Mouse (Mus musculus) left cerebral cortex, postnatal 14 days (tissue): ENCODE data around the gene Prss32. TPM values are rescaled to one million over a fixed set of nuclear protein-coding genes. Genes with fewer than 3 reads are reported as not detected.

Source experiments
- microRNA-seq, 2 experiments: library from miRNA; unstranded; fragments of <30 nt; microRNA quantifications; one replicate each; pipeline ENCODE4 v1.2.0; 2022
- total RNA-seq, 2 experiments: library from RNA; stranded (reverse); gene quantifications; 2 replicates each; pipeline ENCODE4 v1.2.3; 2021

The Prss32 gene
- total RNA-seq, 2 experiments from 2014 or later, result 1.1 TPM; not detected in 1

Small RNA genes lying within 50 kb of the gene (microRNA-seq; reads per million reads assigned to microRNA genes)
- gene Mir5125, result 2.4 to 2.7 reads per million in 2 experiments

Other genes with a start within 250 kb of the Prss32 start
- gene Zfp13, start 244.4 kb upstream of the Prss32 start, total RNA-seq, result 10 to 100 TPM; 28.3 to 29.0 TPM
- gene Zscan10, start 243.0 kb upstream of the Prss32 start, total RNA-seq, result not detected
- gene Mmp25, start 198.6 kb upstream of the Prss32 start, total RNA-seq, result 1 to 10 TPM; 1.1 to 1.2 TPM
- not detected for gene Bicdl2, start 183.3 kb upstream of the Prss32 start, total RNA-seq
- gene Hcfc1r1, start 170.3 kb upstream of the Prss32 start, total RNA-seq, result 100 to 1,000 TPM; 137 to 143 TPM
- gene Thoc6, start 170.0 kb upstream of the Prss32 start, total RNA-seq, result 1 to 10 TPM; 8.2 to 8.9 TPM
- gene Tnfrsf12a, start 166.4 kb upstream of the Prss32 start, total RNA-seq, result 1 to 10 TPM; 6.3 to 9.6 TPM
- not detected for gene Cldn6, start 164.6 kb upstream of the Prss32 start, total RNA-seq
- gene Cldn9, start 159.8 kb upstream of the Prss32 start, total RNA-seq, result under 1 TPM in 1 of 2 experiments, not detected in 1; 0.23 TPM
- under 1 TPM in 1 of 2 experiments, not detected in 1; 0.37 TPM for gene 1520401A03Rik, start 121.1 kb upstream of the Prss32 start, total RNA-seq
- 1 to 10 TPM; 3.3 to 5.7 TPM for gene Pkmyt1, start 117.5 kb upstream of the Prss32 start, total RNA-seq
- gene Paqr4, start 103.0 kb upstream of the Prss32 start, total RNA-seq, result 10 to 100 TPM; 54.2 to 56.8 TPM
- under 1 TPM; 0.40 to 0.48 TPM for gene Kremen2, start 98.0 kb upstream of the Prss32 start, total RNA-seq
- gene Flywch1, start 72.3 kb upstream of the Prss32 start, total RNA-seq, result 100 to 1,000 TPM; 173 to 185 TPM
- 10 to 100 TPM; 25.7 to 30.1 TPM for gene Flywch2, start 57.8 kb upstream of the Prss32 start, total RNA-seq
- gene Srrm2, start 53.3 kb upstream of the Prss32 start, total RNA-seq, result 100 to 1,000 TPM; 573 to 599 TPM
- 100 to 1,000 TPM; 334 to 397 TPM for gene Elob, start 14.7 kb upstream of the Prss32 start, total RNA-seq
- not detected for gene Prss33, start 7.8 kb upstream of the Prss32 start, total RNA-seq
- 1 to 10 TPM; 1.9 to 2.2 TPM for gene Prss41, start 317 bp downstream of the Prss32 start, total RNA-seq
- not detected for gene Prss21, start 24.2 kb downstream of the Prss32 start, total RNA-seq
- gene Dcpp1, start 37.0 kb downstream of the Prss32 start, total RNA-seq, result not detected
- not detected for gene Dcpp2, start 37.0 kb downstream of the Prss32 start, total RNA-seq
- not detected for gene Dcpp3, start 73.6 kb downstream of the Prss32 start, total RNA-seq
- gene Sbp, start 97.8 kb downstream of the Prss32 start, total RNA-seq, result not detected
- gene Sbpl, start 111.4 kb downstream of the Prss32 start, total RNA-seq, result not detected
- under 1 TPM; 0.48 to 0.93 TPM for gene Prss30, start 136.7 kb downstream of the Prss32 start, total RNA-seq
- 1 to 10 TPM; 1.8 to 2.2 TPM for gene Prss22, start 154.2 kb downstream of the Prss32 start, total RNA-seq
- not detected for gene Prss27, start 194.3 kb downstream of the Prss32 start, total RNA-seq
- 10 to 100 TPM; 37.6 to 48.3 TPM for gene Kctd5, start 229.6 kb downstream of the Prss32 start, total RNA-seq